Mouse (Mus musculus): Measurements from ENCODE around the gene Pex11g.

- no peak for TF ChIP-seq CTCF (IDR thresholded peaks at IDR 0.05; ENCODE audit: low read depth)
- TF ChIP-seq EP300 (IDR thresholded peaks at IDR 0.05; ENCODE audit: low read depth): no peak
Observed at GRCm38 (mm10) chr8:3498583-3498982, 31.1 kb upstream of the Pex11g start.
